In the genomic region with DNA sequence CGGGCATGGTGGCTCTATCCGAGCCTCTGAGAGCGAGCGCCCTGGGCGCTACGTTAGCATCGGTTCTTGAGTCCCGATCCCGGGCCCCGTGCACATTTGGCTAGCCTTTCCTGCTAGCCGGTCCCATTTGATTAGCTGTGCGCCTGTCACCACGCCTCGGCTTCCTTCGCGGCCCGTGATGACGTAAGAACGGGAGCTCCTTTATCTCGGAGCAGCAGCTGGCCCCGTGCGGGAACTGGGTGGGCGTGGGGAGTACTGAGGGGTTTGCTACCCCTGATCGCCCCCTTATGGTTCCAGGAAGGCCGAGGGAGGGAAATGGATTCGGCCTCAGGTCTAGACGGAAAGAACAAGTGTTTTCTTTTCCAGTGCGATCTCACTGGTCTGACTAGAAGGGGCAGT, we compare ENCODE assay signal across 8 mouse cellular contexts. TPM values are rescaled to one million over a fixed set of nuclear protein-coding genes. Genes with fewer than 3 reads are reported as not detected.
DNase-seq lines count a peak whose midpoint lies in the region; ATAC-seq lines count a peak whose summit lies in the region.

No protein-coding gene starts in this region.

- peak overlapping the region; percentile 69 for H3K9ac ChIP-seq in hindbrain, embryonic 11.5 days (ENCODE audit: low read depth, low read length)
- H3K9ac ChIP-seq in lung, embryonic 16.5 days (ENCODE audit: low read length), result peak overlapping the region; percentile 80

- H3K27ac ChIP-seq in hindbrain, embryonic 11.5 days (ENCODE audit: low read depth, low read length), result peak overlapping the region; percentile 97
- H3K27ac ChIP-seq in lung, embryonic 16.5 days (ENCODE audit: low read length), result peak overlapping the region; percentile 99

- no peaks in the 10 kb centered on the region for H3K27me3 ChIP-seq in hindbrain, embryonic 11.5 days (ENCODE audit: control insufficient read depth, insufficient read depth, low read length)
- no peaks in the 10 kb centered on the region for H3K27me3 ChIP-seq in lung, embryonic 16.5 days (ENCODE audit: control insufficient read depth, insufficient read depth, low read depth, low read length)

- 0% methylated on average over 28 of the region's 28 CpGs for WGBS in hindbrain, embryonic 11.5 days
- under 1% methylated on average over 28 of the region's 28 CpGs for WGBS in lung, embryonic 16.5 days

- H3K36me3 ChIP-seq in hindbrain, embryonic 11.5 days (ENCODE audit: control insufficient read depth, insufficient read depth, low read length), result no peaks in the 10 kb centered on the region
- peaks cover 5% of the 10 kb centered on the region; the same call in 1 of the 2 replicates for H3K36me3 ChIP-seq in lung, embryonic 16.5 days (ENCODE audit: control insufficient read depth, insufficient read depth, low read length)

- peak overlapping the region; percentile 85 for H3K4me3 ChIP-seq in hindbrain, embryonic 11.5 days (ENCODE audit: low read depth, low read length)
- peak overlapping the region; percentile 88 for H3K4me3 ChIP-seq in lung, embryonic 16.5 days (ENCODE audit: low read length)

- DNase-seq in NIH3T3 (ENCODE audit: low read depth), result peak; percentile 86
- DNase-seq in cerebellum, adult 9-11 months, result peak; percentile 88
- peak; percentile 83 to 86 for DNase-seq in frontal cortex, adult 2 months (ENCODE audit: extremely low spot score in 1 of 2, low spot score in 1 of 2)
- peak; percentile 91 for DNase-seq in hindbrain, embryonic 11.5 days (ENCODE audit: low spot score)
- DNase-seq in layer of hippocampus, adult 9-11 months, result peak; percentile 90
- DNase-seq in ovary, postnatal 10 days (ENCODE audit: low spot score), result peak; percentile 63
- DNase-seq in thymus, postnatal 0 days (ENCODE audit: low spot score), result peak; percentile 87

- peak; percentile 93 for ATAC-seq in hindbrain, embryonic 11.5 days (ENCODE audit: low FRiP score)
- ATAC-seq in lung, embryonic 16.5 days (ENCODE audit: low read depth), result peak; percentile 73

- peak overlapping the region; percentile 62 for H3K4me2 ChIP-seq in hindbrain, embryonic 11.5 days (replicated peaks; ENCODE audit: low read depth, low read length)
- peak overlapping the region; percentile 82 for H3K4me2 ChIP-seq in lung, embryonic 16.5 days (ENCODE audit: low read depth, low read length)

- no peaks in the 10 kb centered on the region for H3K9me3 ChIP-seq in hindbrain, embryonic 11.5 days (ENCODE audit: control insufficient read depth, low read length)
- H3K9me3 ChIP-seq in lung, embryonic 16.5 days (ENCODE audit: control insufficient read depth, low read length), result no peaks in the 10 kb centered on the region

- peaks cover 9% of the 10 kb centered on the region for H3K4me1 ChIP-seq in hindbrain, embryonic 11.5 days (replicated peaks; ENCODE audit: control insufficient read depth, insufficient read depth, low read length)
- H3K4me1 ChIP-seq in lung, embryonic 16.5 days (replicated peaks; ENCODE audit: control insufficient read depth, insufficient read depth, low read length), result peaks cover 41% of the 10 kb centered on the region

RNA-seq across cellular contexts. Expression of a gene that starts 0.6 kb away (rescaled TPM):
- polyA plus RNA-seq in frontal cortex, adult 2 months (2012; rRNA removed), result 221 and 251 TPM in 2 replicates
- 139 and 140 TPM in 2 replicates for polyA plus RNA-seq in hindbrain, embryonic 11.5 days (2014; fragmentation: Nextera tagmentation; extraction: Ambion mirVana)
- 168 and 183 TPM in 2 replicates for polyA plus RNA-seq in lung, embryonic 16.5 days (2015; fragmentation: Nextera tagmentation; extraction: Ambion mirVana)
- 68.9 and 73.8 TPM in 2 replicates for polyA plus RNA-seq in thymus, postnatal 0 days (2015; fragmentation: Nextera tagmentation; extraction: Ambion mirVana)

RNA-seq across cellular contexts. Expression of a gene that starts 11.9 kb away (rescaled TPM):
- not detected in 2 replicates for polyA plus RNA-seq in frontal cortex, adult 2 months (2012; rRNA removed)
- not detected in 2 replicates for polyA plus RNA-seq in hindbrain, embryonic 11.5 days (2014; fragmentation: Nextera tagmentation; extraction: Ambion mirVana)
- polyA plus RNA-seq in lung, embryonic 16.5 days (2015; fragmentation: Nextera tagmentation; extraction: Ambion mirVana), result not detected in 2 replicates
- not detected in 2 replicates for polyA plus RNA-seq in thymus, postnatal 0 days (2015; fragmentation: Nextera tagmentation; extraction: Ambion mirVana)

RNA-seq across cellular contexts. Expression of a gene that starts 23.6 kb away (rescaled TPM):
- polyA plus RNA-seq in frontal cortex, adult 2 months (2012; rRNA removed), result 0.46 and 0.62 TPM in 2 replicates
- 0.05 and 0.24 TPM in 2 replicates for polyA plus RNA-seq in hindbrain, embryonic 11.5 days (2014; fragmentation: Nextera tagmentation; extraction: Ambion mirVana)
- 0.24 and 0.29 TPM in 2 replicates for polyA plus RNA-seq in lung, embryonic 16.5 days (2015; fragmentation: Nextera tagmentation; extraction: Ambion mirVana)
- polyA plus RNA-seq in thymus, postnatal 0 days (2015; fragmentation: Nextera tagmentation; extraction: Ambion mirVana), result not detected in 2 replicates

RNA-seq across cellular contexts. Expression of a gene that starts 38.6 kb away (rescaled TPM):
- polyA plus RNA-seq in frontal cortex, adult 2 months (2012; rRNA removed), result 0.04 and 0.08 TPM in 2 replicates
- polyA plus RNA-seq in hindbrain, embryonic 11.5 days (2014; fragmentation: Nextera tagmentation; extraction: Ambion mirVana), result not detected in 2 replicates
- polyA plus RNA-seq in lung, embryonic 16.5 days (2015; fragmentation: Nextera tagmentation; extraction: Ambion mirVana), result not detected in 2 replicates
- polyA plus RNA-seq in thymus, postnatal 0 days (2015; fragmentation: Nextera tagmentation; extraction: Ambion mirVana), result not detected in 2 replicates

RNA-seq across cellular contexts. Expression of a gene that starts 52.8 kb away (rescaled TPM):
- 39.1 and 46.3 TPM in 2 replicates for polyA plus RNA-seq in frontal cortex, adult 2 months (2012; rRNA removed)
- 49.1 and 50.8 TPM in 2 replicates for polyA plus RNA-seq in hindbrain, embryonic 11.5 days (2014; fragmentation: Nextera tagmentation; extraction: Ambion mirVana)
- 46.8 and 50.7 TPM in 2 replicates for polyA plus RNA-seq in lung, embryonic 16.5 days (2015; fragmentation: Nextera tagmentation; extraction: Ambion mirVana)
- polyA plus RNA-seq in thymus, postnatal 0 days (2015; fragmentation: Nextera tagmentation; extraction: Ambion mirVana), result 52.1 and 68.0 TPM in 2 replicates

Comparison
In these comparisons a context has a peak if more than half of its experiments do, and no peak if none do; other contexts are left out.
1. Peak in every context shown above with its lines: DNase-seq, ATAC-seq, H3K4me3 ChIP-seq and H3K27ac ChIP-seq.